Mouse (Mus musculus) neural tube, embryonic 15.5 days (tissue): Measurements from ENCODE around the gene Atp5l. TPM values are rescaled to one million over a fixed set of nuclear protein-coding genes. Genes with fewer than 3 reads are reported as not detected.
A peak's percentile ranks its signal among the peaks of the same experiment; 100 is the strongest.

Experiments
- ATAC-seq: fragments of 200-750 bp; cut with Nextera tagmentation; 2 replicates; pipeline ENCODE4 v1.8.0; 2017; ENCODE audit warnings: mild to moderate bottlenecking, moderate TSS enrichment, moderate library complexity; ENCODE audit not compliant: low FRiP score
- H3K27ac ChIP-seq: fragments of 300-500 bp; sonication (generic); replicated peaks from 2 replicates; pipeline ENCODE4 v1.5.1; 2015; ENCODE audit warnings: mild to moderate bottlenecking, inconsistent platforms
- H3K27me3 ChIP-seq: fragments of 300-500 bp; sonication (generic); replicated peaks from 2 replicates; pipeline ENCODE4 v1.6.1; 2015; ENCODE audit warnings: inconsistent platforms
- H3K36me3 ChIP-seq: fragments of 300-500 bp; sonication (generic); 2 replicates; pipeline ENCODE4 v1.6.1; 2015; ENCODE audit warnings: inconsistent platforms
- H3K4me1 ChIP-seq: fragments of 300-500 bp; sonication (generic); 2 replicates; pipeline ENCODE4 v1.6.1; 2015; ENCODE audit warnings: inconsistent platforms
- H3K4me2 ChIP-seq: fragments of 300-500 bp; sonication (generic); 2 replicates; pipeline ENCODE4 v1.6.1; 2015; ENCODE audit warnings: inconsistent platforms, mild to moderate bottlenecking, moderate library complexity
- H3K4me3 ChIP-seq: fragments of 300-500 bp; sonication (generic); replicated peaks from 2 replicates; pipeline ENCODE4 v1.5.1; 2015; ENCODE audit warnings: mild to moderate bottlenecking, inconsistent platforms
- H3K9ac ChIP-seq: fragments of 300-500 bp; sonication (generic); replicated peaks from 2 replicates; pipeline ENCODE4 v1.6.1; 2015; ENCODE audit warnings: mild to moderate bottlenecking, inconsistent platforms
- H3K9me3 ChIP-seq: fragments of 300-500 bp; sonication (generic); replicated peaks from 2 replicates; pipeline ENCODE4 v1.6.1; 2016; ENCODE audit warnings: inconsistent platforms
- WGBS: fragments of 180-500 bp; shearing (Covaris S2); methylation state at CpG from one replicate; pipeline ENCODE4 v1.1.7; 2015; ENCODE audit warnings: mixed read lengths; 5-methylcytosine and 5-hydroxymethylcytosine counted together
- polyA plus RNA-seq: library from polyadenylated mRNA; unstranded; fragments of >200 nt; fragmentation: Nextera tagmentation; extraction: Ambion mirVana; gene quantifications from 2 replicates; pipeline ENCODE4 v1.2.1, GENCODE M21; 2015

Atp5l gene
- polyA plus RNA-seq, 1 experiment from 2014 or later, result 890 TPM

DNA sequence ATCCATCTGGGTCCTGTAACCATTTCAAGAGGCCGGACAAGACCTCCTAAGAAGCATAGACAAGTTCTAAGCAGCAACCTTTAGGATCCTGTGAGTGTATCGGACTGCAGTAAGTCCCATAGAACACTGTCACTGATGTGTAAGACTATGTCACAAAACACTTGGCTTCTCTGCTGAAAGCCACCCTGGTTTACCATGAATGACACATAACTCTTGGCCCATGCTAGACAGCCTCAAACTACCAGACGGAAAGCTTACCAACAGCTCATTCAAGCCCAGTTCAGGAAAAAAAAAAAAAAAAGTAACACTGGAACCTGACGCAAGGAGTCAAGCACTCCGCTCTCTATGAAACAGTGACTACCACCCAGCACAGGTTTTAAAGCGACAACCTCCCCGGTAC is 42.9 kb downstream of the Atp5l start:
- no peak overlapping the region for H3K9ac ChIP-seq
- peaks cover 72% of the 10 kb centered on the region for H3K4me1 ChIP-seq
- H3K4me3 ChIP-seq, result 0 out of 2 replicates have a peak overlapping the region, but pooled peaks have one; percentile 68

DNA sequence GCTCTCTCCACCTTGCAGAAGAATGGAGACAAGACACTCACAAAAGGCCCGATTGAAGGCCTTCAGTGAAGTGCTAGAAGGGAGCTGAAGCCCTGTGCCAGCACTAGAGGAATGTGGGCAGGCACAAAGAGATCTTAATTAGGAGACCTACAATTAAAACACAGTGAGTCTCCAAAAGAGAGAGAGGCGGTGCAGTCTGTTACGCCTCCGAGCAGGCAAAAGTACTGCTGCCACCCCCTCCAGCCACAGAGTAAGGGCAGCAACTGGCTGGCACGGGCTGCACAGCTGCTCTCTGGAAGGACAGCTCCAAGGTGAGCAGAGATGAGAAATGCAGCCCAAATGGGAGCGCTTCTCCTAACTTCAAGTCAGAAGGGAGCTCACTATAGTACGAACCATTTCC is 45.1 kb downstream of the Atp5l start:
- Histone ChIP-seq H3K4me2 (peak overlapping the region; percentile 37), H3K4me1 (peaks cover 78% of the 10 kb centered on the region), H3K9me3 (no peaks in the 10 kb centered on the region), H3K9ac (peak overlapping the region; percentile 20; the same call in 1 of the 2 replicates), H3K4me3 (0 out of 2 replicates have a peak overlapping the region, but pooled peaks have one; percentile 9), H3K36me3 (peaks cover 4% of the 10 kb centered on the region; the same call in 1 of the 2 replicates), H3K27me3 (no peaks in the 10 kb centered on the region), H3K27ac (peak overlapping the region; percentile 60; the same call in 1 of the 2 replicates)
- 24% methylated on average over 7 of the region's 7 CpGs for WGBS
- no peak for ATAC-seq

More for the DNA sequence above, 42.9 kb downstream of the Atp5l start:
- WGBS, result 76% methylated on average over 7 of the region's 7 CpGs
- no peaks in the 10 kb centered on the region for H3K9me3 ChIP-seq
- ATAC-seq, result no peak
- H3K4me2 ChIP-seq, result peak overlapping the region; percentile 75
- H3K36me3 ChIP-seq, result no peaks in the 10 kb centered on the region
- no peak overlapping the region for H3K27ac ChIP-seq
- H3K27me3 ChIP-seq, result no peaks in the 10 kb centered on the region

DNA sequence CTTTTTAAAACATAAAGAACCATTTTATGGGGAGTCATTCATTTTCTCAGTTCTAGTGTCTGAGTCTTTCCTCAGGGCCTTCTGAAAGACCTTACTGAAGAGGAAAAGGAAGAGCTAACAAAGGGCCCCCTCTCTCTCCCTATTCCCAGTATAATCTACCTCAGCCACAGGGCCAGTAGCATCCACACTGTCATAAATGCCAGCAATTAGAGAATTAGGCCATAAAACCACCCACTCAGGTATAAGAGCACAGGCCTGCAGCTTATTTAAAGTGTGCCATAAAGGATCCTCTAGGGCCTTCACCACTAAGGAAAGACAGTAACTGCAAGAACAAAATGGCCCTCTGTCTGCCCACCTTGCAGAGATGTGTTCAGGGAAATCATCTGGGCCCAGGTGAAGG is 46.3 kb downstream of the Atp5l start:
- H3K4me3 ChIP-seq, result no peak overlapping the region
- H3K9ac ChIP-seq, result no peak overlapping the region
- ATAC-seq, result no peak
- no peaks in the 10 kb centered on the region for H3K9me3 ChIP-seq
- peaks cover 77% of the 10 kb centered on the region for H3K4me1 ChIP-seq
- peaks cover 4% of the 10 kb centered on the region; the same call in 1 of the 2 replicates for H3K36me3 ChIP-seq
- no peaks in the 10 kb centered on the region for H3K27me3 ChIP-seq
- H3K4me2 ChIP-seq, result 0 out of 2 replicates have a peak overlapping the region, but pooled peaks have one; percentile 0
- H3K27ac ChIP-seq, result no peak overlapping the region

- peak overlapping the region; percentile 9; the same call in 1 of the 2 replicates for H3K4me2 ChIP-seq
- peaks cover 4% of the 10 kb centered on the region; the same call in 1 of the 2 replicates for H3K36me3 ChIP-seq
- H3K9me3 ChIP-seq, result no peaks in the 10 kb centered on the region
- no peak for ATAC-seq
- H3K27ac ChIP-seq, result no peak overlapping the region; the same call in 1 of the 2 replicates
- no peak overlapping the region for H3K9ac ChIP-seq
- 35% methylated on average over 5 of the region's 5 CpGs for WGBS
- H3K4me1 ChIP-seq, result peaks cover 73% of the 10 kb centered on the region
- H3K27me3 ChIP-seq, result no peaks in the 10 kb centered on the region
- no peak overlapping the region for H3K4me3 ChIP-seq
These were observed 46.9 kb downstream of the Atp5l start for GRCm38 (mm10) chr9:44873665-44874064.

DNA sequence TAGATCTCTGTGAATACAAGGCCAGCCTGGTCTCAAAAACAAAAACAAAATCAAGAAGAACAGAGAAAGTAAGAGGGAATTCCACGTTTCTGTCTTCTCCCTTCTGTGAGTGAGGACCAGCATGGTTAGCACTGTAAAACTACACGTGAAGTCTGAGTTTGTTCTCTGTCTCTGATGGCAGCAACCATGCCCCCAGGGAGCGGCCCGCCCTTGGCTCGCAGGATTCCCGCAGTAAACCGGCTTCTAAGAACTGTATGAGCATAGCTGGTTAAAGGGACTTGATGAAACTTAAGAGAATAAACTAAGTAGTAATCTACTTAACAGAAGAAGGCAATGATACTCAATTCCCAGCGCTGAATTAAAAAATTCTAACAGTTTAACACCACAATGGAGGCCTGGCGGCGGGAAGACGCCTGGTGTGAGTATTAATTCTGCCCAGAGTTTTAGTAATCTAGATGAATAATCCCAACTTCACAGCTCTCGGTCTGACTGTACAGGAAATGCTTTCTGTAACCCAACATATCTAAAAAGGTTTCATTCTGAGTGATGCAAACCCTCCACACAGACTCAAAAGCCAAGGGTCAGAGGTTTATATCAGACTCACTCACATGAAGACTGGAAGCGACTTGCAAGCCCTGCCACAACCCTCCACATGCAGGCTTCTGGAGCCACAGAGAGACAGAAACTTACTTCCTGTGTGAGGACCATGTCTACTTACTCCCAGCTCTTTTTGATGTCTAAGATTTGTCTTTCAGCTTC is 52.0 kb downstream of the Atp5l start:
- Histone ChIP-seq H3K9me3 (no peaks in the 10 kb centered on the region), H3K9ac (no peak overlapping the region), H3K4me1 (peaks cover 47% of the 10 kb centered on the region), H3K4me2 (no peak overlapping the region), H3K27me3 (no peaks in the 10 kb centered on the region), H3K27ac (no peak overlapping the region), H3K4me3 (no peak overlapping the region), H3K36me3 (peaks cover 17% of the 10 kb centered on the region)
- WGBS, result 78% methylated on average over 13 of the region's 13 CpGs
- no peak for ATAC-seq

GRCm38 (mm10) chr9:44867664-44868063 is 52.9 kb downstream of the Atp5l start:
- Histone ChIP-seq H3K9me3 (no peaks in the 10 kb centered on the region), H3K4me2 (no peak overlapping the region), H3K27ac (no peak overlapping the region), H3K9ac (no peak overlapping the region), H3K4me3 (no peak overlapping the region), H3K36me3 (peaks cover 17% of the 10 kb centered on the region), H3K4me1 (peaks cover 45% of the 10 kb centered on the region), H3K27me3 (no peaks in the 10 kb centered on the region)
- ATAC-seq, result no peak
- 90% methylated on average over 3 of the region's 3 CpGs for WGBS

DNA sequence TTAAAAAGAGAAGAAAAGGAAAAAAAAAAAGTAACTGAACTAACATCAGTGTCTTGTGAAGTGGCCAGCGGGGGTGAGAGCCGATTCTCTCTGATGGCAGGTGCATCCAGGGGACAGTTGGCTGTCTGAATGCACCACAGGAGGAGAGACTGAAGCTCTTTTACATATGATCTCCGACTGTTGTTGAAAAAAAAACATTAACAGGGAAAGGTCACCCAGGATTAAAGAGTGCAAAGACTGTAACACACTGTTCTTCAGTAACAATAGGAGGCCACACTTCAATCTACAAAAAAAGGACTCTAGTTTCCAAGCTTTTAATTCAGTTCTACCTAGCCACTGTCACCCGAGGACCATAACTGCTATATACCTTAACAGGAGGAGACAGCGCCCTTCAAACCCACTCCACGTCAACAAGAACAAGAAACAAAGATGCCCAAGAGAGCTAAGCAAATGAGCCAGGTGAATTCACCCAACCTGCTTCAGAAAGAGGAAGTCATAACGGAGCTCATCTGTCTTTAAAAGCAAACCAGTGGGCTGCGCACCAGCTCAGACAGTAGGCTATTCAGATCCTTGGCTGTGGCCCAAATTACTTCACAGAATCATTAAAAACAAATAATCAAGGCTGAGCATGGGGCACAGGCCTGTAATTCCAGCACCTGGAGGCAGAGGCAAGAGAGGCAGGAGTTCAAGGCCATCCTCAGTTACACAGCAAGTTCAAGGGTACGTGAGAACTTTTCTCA is 53.9 kb downstream of the Atp5l start:
- Histone ChIP-seq H3K9ac (no peak overlapping the region), H3K36me3 (peaks cover 17% of the 10 kb centered on the region), H3K4me2 (no peak overlapping the region), H3K4me1 (peaks cover 41% of the 10 kb centered on the region), H3K4me3 (no peak overlapping the region), H3K27ac (no peak overlapping the region), H3K9me3 (no peaks in the 10 kb centered on the region), H3K27me3 (no peaks in the 10 kb centered on the region)
- no peak for ATAC-seq
- WGBS, result 42% methylated on average over 9 of the region's 9 CpGs

Other genes starting within 250 kb of the Atp5l start
- not detected in 2 replicates for gene Treh, start 247.5 kb downstream of the Atp5l start, polyA plus RNA-seq
- gene Phldb1, start 185.5 kb downstream of the Atp5l start, polyA plus RNA-seq, result 30.2 and 36.1 TPM in 2 replicates
- gene Arcn1, start 152.9 kb downstream of the Atp5l start, polyA plus RNA-seq, result 135 and 145 TPM in 2 replicates
- gene Ift46, start 152.8 kb downstream of the Atp5l start, polyA plus RNA-seq, result 133 and 136 TPM in 2 replicates
- gene Tmem25, start 121.4 kb downstream of the Atp5l start, polyA plus RNA-seq, result 25.8 and 28.9 TPM in 2 replicates
- 0.22 and 0.77 TPM in 2 replicates for gene Ttc36, start 117.7 kb downstream of the Atp5l start, polyA plus RNA-seq
- gene Kmt2a, start 39.4 kb downstream of the Atp5l start, polyA plus RNA-seq, result 20.3 and 23.3 TPM in 2 replicates
- gene Ube4a, start 44.9 kb upstream of the Atp5l start, polyA plus RNA-seq, result 31.8 and 34.2 TPM in 2 replicates
- 114 TPM in 1 of 2 replicates, not detected in the other for gene Cd3g, start 59.7 kb upstream of the Atp5l start, polyA plus RNA-seq
- gene Cd3d, start 61.0 kb upstream of the Atp5l start, polyA plus RNA-seq, result 31.2 TPM in 1 of 2 replicates, not detected in the other
- 0.19 and 57.9 TPM in 2 replicates for gene Cd3e, start 88.9 kb upstream of the Atp5l start, polyA plus RNA-seq
- gene Mpzl2, start 119.1 kb upstream of the Atp5l start, polyA plus RNA-seq, result 0.77 and 8.6 TPM in 2 replicates
- 1.00 and 2.0 TPM in 2 replicates for gene Mpzl3, start 134.4 kb upstream of the Atp5l start, polyA plus RNA-seq
- gene Jaml, start 158.4 kb upstream of the Atp5l start, polyA plus RNA-seq, result 0.32 and 1.7 TPM in 2 replicates
- 11.9 and 12.0 TPM in 2 replicates for gene Scn2b, start 197.0 kb upstream of the Atp5l start, polyA plus RNA-seq
- 0.55 and 2.0 TPM in 2 replicates for gene Scn4b, start 217.7 kb upstream of the Atp5l start, polyA plus RNA-seq